Mouse (Mus musculus) cerebellum, adult 2 months (tissue): ENCODE data around the gene Nipa1. TPM values are rescaled to one million over a fixed set of nuclear protein-coding genes. Genes with fewer than 3 reads are reported as not detected.
A peak's percentile ranks its signal among the peaks of the same experiment; 100 is the strongest.
"Not testable (repeated sequence)": the region's sequence is repeated elsewhere in the genome, so short reads cannot be mapped to it uniquely, and the experiment has no call there.

Experiments
- DNase-seq, 2 experiments: peaks; one replicate each; pipeline ENCODE4 v3.0.0; 2021
- H3K27ac ChIP-seq: fragments of 200-500 bp; 2 replicates; pipeline ENCODE4 v1.5.1; 2012; ENCODE audit warnings: low read length, control low read depth, inconsistent platforms; ENCODE audit not compliant: insufficient read depth
- H3K27me3 ChIP-seq: fragments of 200-500 bp; 2 replicates; pipeline ENCODE4 v1.6.1; 2012; ENCODE audit warnings: inconsistent platforms, mild to moderate bottlenecking, low read length, moderate library complexity; ENCODE audit not compliant: control insufficient read depth, insufficient read depth
- H3K4me1 ChIP-seq: fragments of 200-500 bp; 2 replicates; pipeline ENCODE4 v1.6.1; 2011; ENCODE audit warnings: low read length; ENCODE audit not compliant: control insufficient read depth, insufficient read depth
- H3K4me3 ChIP-seq: fragments of 200-500 bp; replicated peaks from 2 replicates; pipeline ENCODE3; 2011; ENCODE audit warnings: mild to moderate bottlenecking, low read depth, low read length, control low read depth; ENCODE audit not compliant: insufficient read depth
- CTCF ChIP-seq: fragments of 200-500 bp; IDR thresholded peaks from 2 replicates; pipeline ENCODE4 v1.5.1; 2011; ENCODE audit warnings: low read depth, mild to moderate bottlenecking, control low read depth, low read length, moderate library complexity, borderline replicate concordance; ENCODE audit not compliant: insufficient read depth
- POLR2A ChIP-seq: fragments of 200-500 bp; IDR thresholded peaks from 2 replicates; pipeline ENCODE4 v1.6.1; 2011; ENCODE audit warnings: low read length, control low read depth, borderline replicate concordance; ENCODE audit not compliant: insufficient read depth
- WGBS: fragments of 180-500 bp; shearing (Covaris S2); methylation state at CpG from one replicate; pipeline ENCODE4 v1.1.7; 2018; 5-methylcytosine and 5-hydroxymethylcytosine counted together
- polyA plus RNA-seq: library from polyadenylated mRNA; depleted of rRNA; stranded (reverse); fragments of >200 nt; gene quantifications from 2 replicates; pipeline ENCODE4 v1.2.3, GENCODE M21; 2012

The Nipa1 gene
- polyA plus RNA-seq, 1 experiment, result 30.7 TPM

DNA sequence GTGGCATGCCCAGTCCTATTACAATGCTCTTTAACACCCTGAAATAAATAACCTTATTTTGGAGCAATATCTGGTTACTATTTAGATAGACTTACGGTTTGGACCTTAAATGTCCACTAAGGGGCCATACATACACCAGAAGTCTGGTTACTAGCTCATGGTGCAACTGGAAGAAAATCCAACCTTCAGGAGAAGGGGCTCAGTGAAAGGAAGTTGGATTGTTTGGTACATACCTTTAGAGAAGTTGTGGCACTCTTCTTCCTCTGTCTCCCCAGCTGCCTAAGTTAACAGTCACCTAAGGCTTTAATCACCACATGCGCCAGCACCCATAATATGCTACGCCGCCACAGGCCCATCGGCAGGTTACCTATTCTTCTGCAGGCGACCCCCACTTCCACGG, 3.9 kb downstream of the Nipa1 start:
- H3K27ac ChIP-seq, result no peak overlapping the region
- no peak for TF ChIP-seq POLR2A
- no peak for TF ChIP-seq CTCF
- H3K27me3 ChIP-seq, result no peaks in the 10 kb centered on the region
- H3K4me3 ChIP-seq, result no peak overlapping the region
- H3K4me1 ChIP-seq, result no peaks in the 10 kb centered on the region; the same call in 1 of the 2 replicates
- WGBS, result 95% methylated on average over 7 of the region's 7 CpGs
- no peak for DNase-seq

DNA sequence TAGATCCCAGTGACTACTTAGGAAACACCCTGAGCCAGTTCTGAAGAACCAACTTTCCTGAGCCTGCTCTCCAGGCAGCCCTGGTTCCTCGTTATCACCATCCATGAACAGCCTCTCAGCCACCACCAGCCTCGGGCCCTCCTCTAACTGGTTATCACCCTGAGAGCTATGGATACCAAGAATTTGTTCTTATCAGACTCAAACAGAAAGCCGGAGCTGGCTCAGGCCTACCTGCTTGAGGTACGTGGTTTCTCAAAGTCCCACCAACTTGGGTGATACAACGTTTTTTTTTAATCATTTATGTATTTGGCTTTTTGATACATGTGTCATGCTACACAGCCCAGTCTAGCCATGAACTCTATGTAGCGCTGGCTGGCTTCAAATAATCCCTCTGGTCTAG, 4.6 kb downstream of the Nipa1 start:
- DNase-seq, result no peak
- H3K27ac ChIP-seq, result no peak overlapping the region
- no peaks in the 10 kb centered on the region for H3K27me3 ChIP-seq
- H3K4me1 ChIP-seq, result no peaks in the 10 kb centered on the region; the same call in 1 of the 2 replicates
- 94% methylated on average over 6 of the region's 6 CpGs for WGBS
- H3K4me3 ChIP-seq, result no peak overlapping the region
- TF ChIP-seq CTCF, result no peak
- no peak for TF ChIP-seq POLR2A

DNA sequence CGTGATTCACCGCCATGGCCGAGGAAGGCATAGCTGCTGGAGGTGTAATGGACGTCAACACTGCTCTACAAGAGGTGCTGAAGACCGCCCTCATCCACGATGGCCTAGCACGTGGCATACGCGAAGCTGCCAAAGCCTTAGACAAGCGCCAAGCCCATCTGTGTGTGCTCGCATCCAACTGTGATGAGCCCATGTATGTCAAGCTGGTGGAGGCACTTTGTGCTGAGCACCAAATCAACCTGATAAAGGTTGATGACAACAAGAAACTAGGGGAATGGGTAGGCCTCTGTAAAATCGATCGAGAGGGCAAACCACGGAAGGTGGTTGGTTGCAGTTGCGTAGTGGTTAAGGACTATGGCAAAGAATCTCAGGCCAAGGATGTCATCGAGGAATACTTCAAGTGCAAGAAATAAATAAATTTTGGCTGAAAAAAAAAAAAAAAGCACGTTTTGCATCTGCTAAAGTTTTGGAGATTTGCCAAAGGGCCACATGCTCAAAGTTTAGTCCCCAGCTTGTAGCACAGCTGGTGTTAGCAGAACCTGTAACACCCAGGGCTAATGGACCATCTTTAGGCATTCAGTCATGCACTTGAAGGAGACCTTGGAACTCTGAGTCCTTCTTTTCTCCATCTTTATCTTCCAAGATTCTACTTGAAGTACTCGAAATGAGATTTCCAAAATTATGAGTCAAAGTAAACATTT, 5.6 kb downstream of the Nipa1 start:
- not testable (repeated sequence) for H3K27ac ChIP-seq, H3K4me1 ChIP-seq, H3K4me3 ChIP-seq, DNase-seq, H3K27me3 ChIP-seq
- WGBS, result 73% methylated on average over 7 of the region's 18 CpGs

DNA sequence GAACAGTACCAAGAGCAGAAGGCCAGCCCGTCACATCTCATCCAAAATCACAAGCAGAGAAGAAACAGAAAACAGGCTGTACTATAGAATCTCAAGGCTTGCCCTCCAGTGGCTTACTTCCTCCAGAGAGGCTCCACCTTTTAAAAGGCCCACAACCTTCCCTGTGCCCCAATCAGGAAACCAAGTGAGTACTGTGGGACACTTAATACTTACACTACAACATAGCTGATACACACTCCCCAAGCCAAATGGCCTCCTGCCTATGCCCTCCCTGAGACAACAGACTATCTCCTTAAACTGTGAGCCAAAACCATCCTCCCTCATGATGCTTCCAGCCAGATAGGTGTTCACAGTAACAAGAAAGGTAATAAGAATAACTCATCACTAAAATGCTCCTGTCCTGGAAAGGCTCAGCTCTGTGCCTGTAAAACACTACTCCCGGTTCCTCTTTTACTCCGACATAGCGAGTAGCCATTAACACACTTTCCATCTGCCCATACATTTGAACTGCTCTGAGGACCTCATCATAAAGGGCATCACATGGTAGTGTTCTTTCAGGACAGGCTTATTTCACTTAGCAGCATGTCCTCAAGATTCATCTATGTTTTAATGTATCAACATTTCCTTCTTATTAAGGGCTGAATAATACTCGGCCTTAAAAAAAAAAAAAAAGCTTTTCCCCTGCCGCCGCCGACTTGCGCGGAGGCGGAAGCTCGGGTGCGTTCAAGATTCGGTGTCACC, 6.3 kb downstream of the Nipa1 start:
- no peak overlapping the region for H3K4me3 ChIP-seq
- TF ChIP-seq POLR2A, result no peak
- no peak for TF ChIP-seq CTCF
- no peaks in the 10 kb centered on the region for H3K27me3 ChIP-seq
- H3K4me1 ChIP-seq, result peaks cover 3% of the 10 kb centered on the region; the same call in 1 of the 2 replicates
- 98% methylated on average over 14 of the region's 14 CpGs for WGBS
- no peak for DNase-seq
- no peak overlapping the region for H3K27ac ChIP-seq

DNA sequence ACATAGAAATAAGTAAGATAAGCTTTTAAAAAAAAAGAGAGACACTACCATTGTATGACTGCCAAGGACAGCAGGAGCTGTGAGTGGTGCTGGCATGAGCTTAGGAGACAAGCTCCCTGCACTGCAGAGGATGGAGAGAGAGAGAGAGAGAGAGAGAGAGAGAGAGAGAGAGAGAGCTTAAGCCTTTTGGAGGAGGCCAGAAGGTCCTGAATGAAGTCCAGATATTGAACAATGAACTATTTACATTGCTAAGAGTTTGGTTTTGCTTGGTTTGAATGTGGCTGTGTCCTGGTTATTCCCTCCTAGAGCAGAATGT, 8.8 kb downstream of the Nipa1 start:
- no peak overlapping the region for H3K4me3 ChIP-seq
- TF ChIP-seq POLR2A (no peak), CTCF (no peak)
- H3K27ac ChIP-seq, result 0 out of 2 replicates have a peak overlapping the region, but pooled peaks have one; percentile 0
- no peaks in the 10 kb centered on the region for H3K27me3 ChIP-seq
- DNase-seq, result peak in 1 of 2 experiments; percentile 15
- peaks cover 3% of the 10 kb centered on the region; the same call in 1 of the 2 replicates for H3K4me1 ChIP-seq

DNA sequence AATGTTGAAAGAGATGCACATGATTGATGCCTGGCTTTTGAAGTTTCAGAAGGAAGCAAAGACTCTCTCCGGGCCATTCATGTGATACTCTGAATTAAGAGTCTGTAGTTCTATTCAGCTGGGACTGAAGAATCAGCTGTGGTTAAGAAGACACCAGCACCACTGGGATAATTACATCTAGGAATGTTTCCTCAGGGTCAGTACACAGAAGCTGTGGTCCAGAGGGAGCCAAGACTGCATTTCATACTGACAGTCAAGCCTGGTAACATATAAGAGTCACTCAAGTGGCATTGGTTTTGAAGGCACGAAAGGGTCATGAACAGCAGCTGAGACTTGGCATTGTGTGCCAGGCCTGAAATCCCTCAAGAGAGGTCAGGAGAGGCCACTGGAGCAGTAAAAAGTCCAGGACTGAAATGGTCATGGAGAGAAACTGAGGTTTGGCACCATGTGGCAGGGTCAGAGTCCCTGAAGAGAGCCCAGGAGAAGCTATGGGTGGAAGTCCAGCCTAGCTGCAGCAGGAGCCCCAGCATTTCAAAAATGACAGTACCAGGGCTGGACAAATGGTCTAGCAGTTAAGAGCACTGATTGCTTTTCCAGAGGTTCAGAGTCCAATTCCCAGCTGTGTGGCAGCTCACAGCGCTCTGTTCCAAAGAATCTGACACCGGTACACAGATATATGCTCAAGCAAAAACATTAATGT, 9.3 kb downstream of the Nipa1 start:
- Histone ChIP-seq H3K27ac (0 out of 2 replicates have a peak overlapping the region, but pooled peaks have one; percentile 0), H3K27me3 (no peaks in the 10 kb centered on the region), H3K4me3 (no peak overlapping the region), H3K4me1 (peaks cover 3% of the 10 kb centered on the region; the same call in 1 of the 2 replicates)
- 69% methylated on average over 4 of the region's 4 CpGs for WGBS
- TF ChIP-seq CTCF, result no peak
- no peak for TF ChIP-seq POLR2A
- no peak for DNase-seq

DNA sequence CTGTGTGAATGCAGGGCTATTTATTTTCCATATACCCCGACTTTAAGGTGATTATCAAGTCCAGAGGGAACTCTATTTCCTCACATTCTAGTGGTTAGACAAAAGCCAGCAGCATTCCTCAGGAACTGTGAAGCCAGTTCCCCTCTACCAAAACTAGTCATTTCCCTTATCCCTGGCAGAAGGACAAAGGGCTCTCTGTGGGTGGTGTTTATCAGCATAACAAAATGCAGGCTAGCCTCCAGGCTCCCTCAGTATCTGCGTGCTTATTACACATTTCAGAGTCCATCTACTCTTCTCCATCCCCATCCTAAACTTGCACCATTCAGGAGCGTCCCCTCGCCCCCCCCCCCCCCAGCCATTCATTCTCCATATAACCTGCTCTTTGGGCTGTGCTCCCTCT, 20.8 kb downstream of the Nipa1 start:
- WGBS, result 10% methylated on average over 2 of the region's 4 CpGs
- peak in 1 of 2 experiments; percentile 12 for DNase-seq
- H3K4me1 ChIP-seq, result peaks cover 3% of the 10 kb centered on the region
- no peak for TF ChIP-seq POLR2A
- TF ChIP-seq CTCF, result no peak
- H3K27ac ChIP-seq, result no peak overlapping the region
- H3K4me3 ChIP-seq, result no peak overlapping the region
- no peaks in the 10 kb centered on the region for H3K27me3 ChIP-seq
